Mouse (Mus musculus) mouse trophoblast stem cell (cell line): Measurements from ENCODE around the gene Pttg1.

Source experiments
- in situ Hi-C, 2 experiments: fragments of 300-500 bp; cut with MseI, MboI; formaldehyde crosslinking; loops; 2 replicates in 1 of 2; 3 replicates in 1 of 2; pipeline ENCODE4 v1.15.1; 2025

The Pttg1 gene

DNA sequence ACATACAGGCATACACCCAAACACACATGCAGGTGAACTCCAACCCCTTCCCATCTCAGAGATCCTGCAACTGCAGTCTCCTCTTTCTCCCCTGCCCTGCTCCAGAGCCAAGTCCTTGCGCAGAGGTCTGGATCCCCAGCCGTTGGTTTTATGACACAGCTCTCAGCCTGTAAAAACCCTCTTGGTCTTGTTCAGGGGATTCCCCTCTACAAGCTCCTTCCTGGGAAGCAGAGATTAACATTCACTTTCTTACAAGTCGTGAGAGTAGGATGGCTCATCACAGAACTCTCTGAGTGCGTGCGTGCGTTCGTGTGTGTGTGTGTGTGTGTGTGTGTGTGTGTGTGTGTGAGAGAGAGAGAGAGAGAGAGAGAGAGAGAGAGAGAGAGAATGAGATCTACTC lies 15.8 kb downstream of the Pttg1 start:
- in situ Hi-C loops: no loop called here

- in situ Hi-C loops: no loop called here
Measured at GRCm38 (mm10) chr11:43408888-43409287, 17.2 kb downstream of the Pttg1 start.

GRCm38 (mm10) chr11:43404150-43404807 lies 21.8 kb downstream of the Pttg1 start:
- in situ Hi-C loops: no loop called here

GRCm38 (mm10) chr11:43400131-43400530 lies 25.9 kb downstream of the Pttg1 start:
- in situ Hi-C loops: no loop called here

DNA sequence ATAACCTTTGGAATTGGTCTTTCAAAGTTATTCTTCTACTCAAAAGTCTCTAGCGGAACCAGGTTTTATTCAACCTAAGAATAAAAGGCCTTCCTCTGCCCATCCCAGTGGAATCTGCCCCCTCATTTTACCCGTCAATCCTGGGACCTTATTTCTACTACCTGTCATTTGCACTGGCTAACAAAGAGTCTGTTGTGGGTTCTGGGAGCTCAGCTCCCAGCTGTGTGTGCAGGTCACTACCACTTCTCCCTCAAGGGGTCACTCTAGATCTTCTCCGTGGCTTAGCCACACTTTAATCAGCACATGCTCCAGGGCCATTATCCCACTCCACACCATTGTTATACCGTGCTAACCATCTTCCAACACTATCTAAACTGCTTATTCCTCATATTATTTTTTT lies 26.8 kb downstream of the Pttg1 start:
- in situ Hi-C loops: no loop called here

GRCm38 (mm10) chr11:43396672-43397071 lies 29.4 kb downstream of the Pttg1 start:
- in situ Hi-C loops: no loop called here

- in situ Hi-C loops: no loop called here
Measured at GRCm38 (mm10) chr11:43396246-43396645, 29.8 kb downstream of the Pttg1 start.

DNA sequence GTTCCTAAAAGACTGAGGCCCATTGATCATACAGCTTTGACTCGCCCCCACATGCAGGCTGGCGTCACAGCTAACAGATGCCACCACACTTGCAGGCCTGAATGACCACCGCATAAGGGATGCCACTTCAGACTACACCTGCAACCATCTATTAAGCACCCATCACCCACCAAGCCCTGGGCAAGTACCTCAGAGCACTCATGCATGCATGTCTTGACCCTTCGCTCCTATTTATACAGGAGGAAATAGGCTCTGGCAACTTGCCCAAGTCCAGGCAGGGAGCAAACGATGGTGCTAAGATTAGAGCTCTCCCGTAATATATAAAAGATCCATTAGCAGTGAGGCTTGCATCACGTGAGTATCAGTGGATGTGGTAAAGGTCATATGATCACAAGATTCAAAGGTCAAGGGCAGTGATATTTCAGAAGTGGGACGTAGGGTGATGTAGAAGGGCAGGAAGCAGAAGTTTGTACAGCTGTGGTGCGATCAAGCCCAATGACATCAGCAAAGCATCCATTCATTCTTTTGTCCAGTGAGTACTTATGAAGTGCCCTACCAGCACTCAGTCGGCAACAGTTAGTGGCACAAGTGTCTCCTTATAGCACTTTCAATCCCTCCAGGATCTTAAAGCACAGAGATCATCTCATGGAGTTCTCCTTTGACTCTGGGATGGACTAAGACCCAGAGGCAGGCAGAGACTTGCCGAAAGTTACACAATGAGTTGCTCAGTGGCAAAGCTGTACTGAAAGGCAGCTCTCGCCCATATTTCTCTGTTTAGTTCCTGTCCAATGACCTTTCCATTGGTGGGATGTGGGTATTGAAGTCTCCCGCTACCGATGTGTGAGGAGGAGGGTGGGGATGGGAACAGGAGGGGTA lies 30.7 kb downstream of the Pttg1 start:
- in situ Hi-C loops: no loop called here

DNA sequence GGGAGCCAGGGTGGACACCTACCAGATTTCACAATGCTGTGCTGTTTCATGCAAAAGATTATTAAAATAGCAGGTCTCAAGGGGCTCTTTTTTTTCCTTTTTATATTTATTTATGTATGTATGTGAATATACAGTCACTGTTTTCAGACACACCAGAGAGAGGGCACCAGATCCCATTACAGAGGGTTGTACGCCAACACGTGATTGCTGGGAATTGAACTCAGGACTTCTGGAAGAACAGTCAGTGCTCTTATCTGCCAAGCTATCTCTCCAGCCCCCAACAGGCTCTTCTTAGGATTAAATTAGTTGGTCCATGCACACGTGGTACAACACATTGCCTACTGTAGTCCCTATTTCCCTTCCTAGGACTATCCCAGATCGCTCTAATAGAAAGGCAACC lies 32.7 kb downstream of the Pttg1 start:
- in situ Hi-C loops: no loop called here

GRCm38 (mm10) chr11:43392757-43393156 lies 33.3 kb downstream of the Pttg1 start:
- in situ Hi-C loops: no loop called here

DNA sequence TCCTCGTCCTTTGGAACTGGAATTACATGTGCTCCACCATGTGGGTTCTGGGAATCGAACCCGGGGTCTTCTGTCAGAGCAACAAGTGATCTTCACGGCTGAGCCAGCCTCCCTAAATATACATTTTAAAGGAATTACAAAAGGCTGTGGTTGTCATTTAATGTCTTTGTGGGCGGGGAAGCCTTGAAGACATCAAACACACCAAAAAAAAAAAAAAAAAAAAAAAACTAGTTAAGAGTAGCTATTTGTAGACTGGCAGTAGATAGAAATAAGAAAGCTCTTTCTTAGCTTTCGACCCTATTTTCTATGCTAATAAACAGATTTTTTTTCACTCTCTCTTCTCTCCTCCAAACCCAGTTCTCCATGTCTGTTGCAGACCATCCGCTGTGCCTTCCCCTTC lies 36.9 kb downstream of the Pttg1 start:
- in situ Hi-C loops: no loop called here

DNA sequence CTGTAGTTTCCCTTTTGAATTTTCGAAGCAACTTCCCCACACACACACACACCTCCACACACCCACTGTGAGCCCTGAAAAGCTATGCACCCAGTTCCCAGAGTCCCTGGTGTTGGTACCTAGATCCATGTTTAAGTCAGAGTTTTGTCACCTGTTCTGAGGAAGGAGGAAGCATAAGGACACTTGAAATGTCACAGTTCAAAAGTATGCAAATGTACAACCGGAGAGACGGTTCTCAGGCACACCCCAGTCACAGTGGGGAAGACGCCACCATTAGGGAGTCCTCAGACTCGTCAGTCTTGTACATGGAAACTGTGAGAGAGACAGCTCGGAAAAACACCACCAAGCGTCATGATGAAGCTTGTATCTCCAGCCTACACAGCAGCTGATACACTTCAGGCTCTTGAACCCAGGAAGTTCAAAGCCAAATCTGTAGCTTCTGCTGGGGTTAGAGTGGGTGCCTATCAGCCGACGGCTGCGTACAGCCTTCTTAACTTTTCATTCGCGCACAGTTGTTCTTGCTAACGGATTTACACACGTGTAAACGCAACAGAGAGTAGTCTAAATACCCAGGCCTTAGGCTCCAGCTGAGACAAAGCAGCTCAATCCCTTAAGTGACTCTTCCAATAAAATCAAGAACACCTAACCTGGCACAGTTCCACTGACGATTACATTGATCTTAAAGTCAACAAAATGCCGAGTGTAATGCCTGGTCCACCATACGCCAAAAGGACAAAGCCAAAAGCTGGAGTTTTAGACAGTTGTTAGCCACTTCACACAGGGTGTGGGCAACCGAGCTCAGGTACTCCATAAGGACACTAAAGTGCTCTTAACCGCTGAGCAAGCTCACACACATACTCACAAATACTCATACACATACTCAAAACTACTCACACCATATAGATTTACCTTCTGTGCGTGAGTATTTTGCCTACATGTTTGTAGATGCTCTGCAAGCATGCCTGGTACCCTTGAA lies 37.6 kb downstream of the Pttg1 start:
- in situ Hi-C loops: no loop called here

DNA sequence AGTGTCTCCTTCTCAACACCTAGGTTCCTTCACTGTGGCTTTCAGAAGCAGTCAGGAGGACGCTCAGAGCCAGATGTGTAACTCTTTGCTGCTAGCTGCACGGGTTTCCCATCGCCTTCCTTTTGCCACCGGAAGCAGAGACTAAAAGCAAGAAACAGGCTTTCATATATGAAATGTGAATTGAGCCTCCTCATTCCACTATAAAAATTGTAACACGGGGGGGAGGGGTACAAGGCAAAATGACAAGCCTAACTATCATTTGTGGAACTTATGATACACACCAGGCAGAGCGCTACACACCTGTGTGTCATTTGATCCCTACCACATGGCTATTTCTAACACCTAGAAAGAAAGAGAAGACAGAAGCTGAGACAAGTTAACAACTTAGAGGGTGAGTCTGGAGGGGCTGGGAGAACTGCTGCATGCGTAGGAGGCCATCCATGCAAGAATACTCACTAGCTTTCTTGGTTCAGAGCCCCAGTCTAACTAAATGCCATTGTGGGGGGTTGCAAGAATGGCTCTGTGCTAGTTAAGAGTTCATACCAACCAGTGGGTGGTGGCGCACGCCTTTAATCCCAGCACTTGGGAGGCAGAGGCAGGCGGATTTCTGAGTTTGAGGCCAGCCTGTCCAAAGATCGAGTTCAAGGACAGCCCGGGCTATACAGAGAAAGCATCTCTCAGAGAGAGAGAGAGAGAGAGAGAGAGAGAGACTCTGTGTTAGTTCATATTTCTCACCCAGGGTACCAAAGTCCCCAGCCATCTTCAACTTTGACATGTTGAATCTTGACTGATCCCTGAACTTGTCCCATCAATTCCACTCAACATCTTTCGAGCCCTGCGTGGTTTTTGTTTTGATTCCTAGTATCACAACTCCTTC lies 38.8 kb downstream of the Pttg1 start:
- in situ Hi-C loops: no loop called here

GRCm38 (mm10) chr11:43385716-43386115 lies 40.3 kb downstream of the Pttg1 start:
- in situ Hi-C loops: no loop called here

DNA sequence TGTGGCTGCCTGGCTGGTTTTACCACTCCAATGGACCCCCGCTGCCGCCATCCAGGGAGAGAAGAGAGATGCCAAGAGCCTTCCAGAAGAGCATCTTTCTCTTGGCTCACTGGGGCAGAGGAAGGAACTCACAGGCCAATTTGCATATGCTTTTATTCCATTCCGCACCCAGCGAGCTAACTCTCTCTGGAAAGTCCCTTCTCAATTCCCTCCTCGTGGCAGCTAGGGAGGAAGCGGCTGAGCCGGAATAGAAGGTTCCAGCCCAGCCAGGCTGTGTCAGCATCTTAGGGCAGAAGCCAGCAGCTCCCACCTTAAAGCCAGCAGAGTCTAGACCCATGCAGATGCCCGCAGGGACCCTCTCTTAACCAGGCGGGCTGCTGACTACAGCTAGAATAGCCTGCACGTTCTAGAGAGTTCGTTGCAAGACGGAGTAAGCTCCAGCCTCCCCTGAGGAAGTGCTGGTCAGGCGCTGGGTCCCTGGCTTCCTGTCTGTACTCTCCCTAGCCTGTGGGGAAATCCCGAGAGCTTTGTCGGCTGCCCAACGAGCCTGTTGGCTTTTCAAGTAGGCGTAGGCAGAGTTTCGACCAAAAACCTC lies 40.9 kb downstream of the Pttg1 start:
- in situ Hi-C loops: no loop called here

DNA sequence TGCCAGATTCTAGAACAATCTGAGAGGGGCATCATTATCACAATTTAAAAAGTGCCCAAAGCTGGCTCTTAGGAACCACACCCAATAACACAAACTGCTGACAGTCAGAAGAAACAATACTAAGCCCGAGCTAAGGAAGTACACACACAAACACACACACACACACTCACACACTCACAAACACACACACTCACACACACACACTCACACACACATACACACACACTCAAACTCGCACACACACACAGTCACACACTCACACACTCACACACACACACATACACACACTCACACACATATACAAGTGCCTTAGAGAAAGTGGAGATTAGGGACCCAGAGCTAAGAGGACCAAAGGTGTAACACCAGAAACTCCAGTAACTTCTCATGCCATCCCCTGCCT lies 42.5 kb downstream of the Pttg1 start:
- in situ Hi-C loops: no loop called here

- in situ Hi-C loops: no loop called here
Measured at GRCm38 (mm10) chr11:43380901-43381300, 45.1 kb downstream of the Pttg1 start.

DNA sequence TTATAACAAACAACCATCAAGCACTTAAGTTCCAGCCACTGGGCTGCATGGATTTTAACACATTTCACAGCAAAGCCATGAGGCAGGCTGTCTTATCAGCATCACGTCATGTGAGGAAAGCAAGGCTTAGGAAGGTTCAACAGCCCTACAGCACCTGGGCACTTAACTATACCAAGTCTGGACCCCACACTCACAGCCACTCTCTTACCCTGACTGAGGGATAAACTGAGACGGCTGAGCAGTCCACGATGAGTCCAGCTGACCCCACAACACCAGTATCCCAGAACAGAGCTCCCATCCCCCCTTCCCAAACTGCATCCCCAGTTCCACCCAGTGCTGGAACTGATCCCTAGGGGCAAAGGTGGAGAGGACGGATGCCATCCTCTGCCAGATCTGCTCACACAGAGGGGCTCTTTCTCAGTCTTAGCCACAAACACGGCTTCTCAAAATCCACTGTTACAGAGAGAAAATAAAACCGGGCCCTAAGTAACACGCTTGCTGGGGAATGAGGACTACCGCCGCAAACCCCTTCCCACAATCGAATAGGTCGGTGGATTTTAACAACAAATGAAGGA lies 46.1 kb downstream of the Pttg1 start:
- in situ Hi-C loops: no loop called here

DNA sequence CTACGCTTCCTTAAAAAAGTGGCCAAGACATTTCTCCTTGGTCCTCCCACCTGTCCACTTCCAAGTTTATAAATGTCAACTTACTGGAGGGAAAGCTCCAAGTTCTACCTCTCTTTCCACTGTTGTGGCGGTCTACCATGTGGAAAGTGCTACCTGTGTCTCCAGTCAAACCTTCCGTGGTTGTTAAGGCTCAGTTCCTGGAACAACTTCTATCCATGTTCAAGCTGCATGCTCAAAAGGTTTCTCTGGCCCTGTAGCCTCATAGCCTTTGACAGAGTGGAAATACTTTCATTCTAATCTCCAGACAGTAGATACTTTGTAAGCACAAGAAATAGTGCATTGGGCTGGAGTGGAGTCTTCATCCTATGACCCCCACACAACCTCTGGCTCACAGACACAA lies 46.6 kb downstream of the Pttg1 start:
- in situ Hi-C loops: no loop called here
